Comparison of ENCODE assay signal across 7 mouse cellular contexts in genomic region chr6:114917129-114917528, GRCm38 (mm10). TPM values are rescaled to one million over a fixed set of nuclear protein-coding genes. Genes with fewer than 3 reads are reported as not detected.
DNase-seq lines count a peak whose midpoint lies in the region; ATAC-seq and TF ChIP-seq lines count a peak whose summit lies in the region.

No protein-coding gene starts in this region.

- WGBS in lung, embryonic 16.5 days: 26% methylated on average over 11 of the region's 11 CpGs
- 9% methylated on average over 11 of the region's 11 CpGs for WGBS in forebrain, embryonic 16.5 days
- 13% methylated on average over 11 of the region's 11 CpGs for WGBS in limb, embryonic 14.5 days
- WGBS in stomach, embryonic 15.5 days: 47% methylated on average over 11 of the region's 11 CpGs

- H3K36me3 ChIP-seq in lung, embryonic 16.5 days (ENCODE audit: control insufficient read depth, insufficient read depth, low read length): no peaks in the 10 kb centered on the region
- H3K36me3 ChIP-seq in forebrain, embryonic 16.5 days (ENCODE audit: control insufficient read depth, insufficient read depth): no peaks in the 10 kb centered on the region
- H3K36me3 ChIP-seq in limb, embryonic 14.5 days (ENCODE audit: control insufficient read depth, insufficient read depth, low read length): peaks cover 4% of the 10 kb centered on the region
- no peaks in the 10 kb centered on the region for H3K36me3 ChIP-seq in stomach, embryonic 15.5 days

- no peak for TF ChIP-seq POLR2A in limb, embryonic 14.5 days (IDR thresholded peaks at IDR 0.05; ENCODE audit: borderline replicate concordance, extremely low read depth, insufficient read depth, insufficient read length)

- H3K4me3 ChIP-seq in lung, embryonic 16.5 days (ENCODE audit: low read length): peak overlapping the region; percentile 66
- peak overlapping the region; percentile 17; the same call in 1 of the 2 replicates for H3K4me3 ChIP-seq in forebrain, embryonic 16.5 days (replicated peaks; ENCODE audit: low read length)
- peak overlapping the region; percentile 56 for H3K4me3 ChIP-seq in limb, embryonic 14.5 days (replicated peaks; ENCODE audit: low read length)
- peak overlapping the region; percentile 16 for H3K4me3 ChIP-seq in stomach, embryonic 15.5 days (replicated peaks)

- no peaks in the 10 kb centered on the region for H3K9me3 ChIP-seq in lung, embryonic 16.5 days (ENCODE audit: control insufficient read depth, low read length)
- H3K9me3 ChIP-seq in forebrain, embryonic 16.5 days (ENCODE audit: control insufficient read depth, low read length): no peaks in the 10 kb centered on the region
- H3K9me3 ChIP-seq in limb, embryonic 14.5 days (ENCODE audit: control insufficient read depth, low read length): no peaks in the 10 kb centered on the region
- H3K9me3 ChIP-seq in stomach, embryonic 15.5 days: no peaks in the 10 kb centered on the region

- H3K9ac ChIP-seq in lung, embryonic 16.5 days (ENCODE audit: low read length): peak overlapping the region; percentile 58
- no peak overlapping the region for H3K9ac ChIP-seq in forebrain, embryonic 16.5 days (replicated peaks; ENCODE audit: low read depth, low read length)
- peak overlapping the region; percentile 28; the same call in 1 of the 2 replicates for H3K9ac ChIP-seq in limb, embryonic 14.5 days (ENCODE audit: low read depth, low read length, severe bottlenecking)
- H3K9ac ChIP-seq in stomach, embryonic 15.5 days: no peak overlapping the region

- H3K4me2 ChIP-seq in lung, embryonic 16.5 days (ENCODE audit: low read depth, low read length): peak overlapping the region; percentile 52
- H3K4me2 ChIP-seq in forebrain, embryonic 16.5 days (ENCODE audit: low read length): peak overlapping the region; percentile 48
- peak overlapping the region; percentile 88 for H3K4me2 ChIP-seq in limb, embryonic 14.5 days (replicated peaks; ENCODE audit: low read depth, low read length, severe bottlenecking)
- peak overlapping the region; percentile 62 for H3K4me2 ChIP-seq in stomach, embryonic 15.5 days

- H3K27ac ChIP-seq in lung, embryonic 16.5 days (ENCODE audit: low read length): peak overlapping the region; percentile 90
- peak overlapping the region; percentile 42; the same call in 1 of the 2 replicates for H3K27ac ChIP-seq in forebrain, embryonic 16.5 days (ENCODE audit: low read length)
- H3K27ac ChIP-seq in limb, embryonic 14.5 days (replicated peaks; ENCODE audit: low read depth, low read length): peak overlapping the region; percentile 61
- H3K27ac ChIP-seq in stomach, embryonic 15.5 days: peak overlapping the region; percentile 89

- DNase-seq in lung, postnatal 10 days: no peak
- no peak for DNase-seq in limb, embryonic 14.5 days (ENCODE audit: low spot score)
- no peak for DNase-seq in cerebellum, adult 9-11 months
- no peak for DNase-seq in right cerebral cortex, postnatal 36 days (ENCODE audit: low spot score in 2 of 2)

- peaks cover 72% of the 10 kb centered on the region for H3K4me1 ChIP-seq in lung, embryonic 16.5 days (replicated peaks; ENCODE audit: control insufficient read depth, insufficient read depth, low read length)
- peaks cover 69% of the 10 kb centered on the region for H3K4me1 ChIP-seq in forebrain, embryonic 16.5 days (replicated peaks; ENCODE audit: control insufficient read depth, insufficient read depth, low read length)
- H3K4me1 ChIP-seq in limb, embryonic 14.5 days (ENCODE audit: control insufficient read depth, insufficient read depth, low read length): peaks cover 74% of the 10 kb centered on the region
- peaks cover 68% of the 10 kb centered on the region for H3K4me1 ChIP-seq in stomach, embryonic 15.5 days

- no peaks in the 10 kb centered on the region for H3K27me3 ChIP-seq in lung, embryonic 16.5 days (ENCODE audit: control insufficient read depth, insufficient read depth, low read depth, low read length)
- no peaks in the 10 kb centered on the region for H3K27me3 ChIP-seq in forebrain, embryonic 16.5 days (replicated peaks; ENCODE audit: control insufficient read depth, insufficient read depth, low read length)
- no peaks in the 10 kb centered on the region for H3K27me3 ChIP-seq in limb, embryonic 14.5 days (ENCODE audit: control insufficient read depth, insufficient read depth, low read length)
- no peaks in the 10 kb centered on the region for H3K27me3 ChIP-seq in stomach, embryonic 15.5 days (replicated peaks)

- ATAC-seq in lung, embryonic 16.5 days (ENCODE audit: low read depth): no peak
- ATAC-seq in forebrain, embryonic 16.5 days: no peak; the same call in 1 of the 2 replicates
- ATAC-seq in limb, embryonic 14.5 days (ENCODE audit: low FRiP score, low read depth): no peak
- no peak for ATAC-seq in stomach, embryonic 15.5 days (ENCODE audit: insufficient read depth, low FRiP score, low read depth)

RNA-seq across cellular contexts. Expression of gene Vgll4, which starts 52.7 kb away (rescaled TPM):
- polyA plus RNA-seq in lung, embryonic 16.5 days (2015; fragmentation: Nextera tagmentation; extraction: Ambion mirVana): 152 and 155 TPM in 2 replicates
- 74.3 and 79.0 TPM in 2 replicates for polyA plus RNA-seq in forebrain, embryonic 16.5 days (2015; fragmentation: Nextera tagmentation; extraction: Ambion mirVana)
- polyA plus RNA-seq in limb, embryonic 14.5 days (2012; rRNA removed): 70.1 and 91.7 TPM in 2 replicates
- polyA plus RNA-seq in limb, embryonic 14.5 days (2014; fragmentation: Nextera tagmentation; extraction: Ambion mirVana): 103 and 113 TPM in 2 replicates
- 80.5 and 87.0 TPM in 2 replicates for polyA plus RNA-seq in stomach, embryonic 15.5 days (2015; fragmentation: Nextera tagmentation; extraction: Ambion mirVana)

Comparison
In these comparisons a context has a peak if more than half of its experiments do, and no peak if none do; other contexts are left out.
1. H3K4me3 ChIP-seq: peak in every context shown above with its lines; median percentile 66 in lung, embryonic 16.5 days; 56 in limb, embryonic 14.5 days; 17 in forebrain, embryonic 16.5 days; 16 in stomach, embryonic 15.5 days.
2. H3K9ac ChIP-seq: peak in lung, embryonic 16.5 days (single experiment) and limb, embryonic 14.5 days (single experiment); none in forebrain, embryonic 16.5 days (single experiment) and stomach, embryonic 15.5 days (single experiment).
3. Peak in every context shown above with its lines, with median percentiles within 50 percentile points of each other: H3K27ac ChIP-seq and H3K4me2 ChIP-seq.